Mouse (Mus musculus): ENCODE results near the gene Mb. TPM values are rescaled to one million over a fixed set of nuclear protein-coding genes. Genes with fewer than 3 reads are reported as not detected.

Mb gene
- polyA plus RNA-seq, 1 experiment from 2014 or later = not detected

DNA sequence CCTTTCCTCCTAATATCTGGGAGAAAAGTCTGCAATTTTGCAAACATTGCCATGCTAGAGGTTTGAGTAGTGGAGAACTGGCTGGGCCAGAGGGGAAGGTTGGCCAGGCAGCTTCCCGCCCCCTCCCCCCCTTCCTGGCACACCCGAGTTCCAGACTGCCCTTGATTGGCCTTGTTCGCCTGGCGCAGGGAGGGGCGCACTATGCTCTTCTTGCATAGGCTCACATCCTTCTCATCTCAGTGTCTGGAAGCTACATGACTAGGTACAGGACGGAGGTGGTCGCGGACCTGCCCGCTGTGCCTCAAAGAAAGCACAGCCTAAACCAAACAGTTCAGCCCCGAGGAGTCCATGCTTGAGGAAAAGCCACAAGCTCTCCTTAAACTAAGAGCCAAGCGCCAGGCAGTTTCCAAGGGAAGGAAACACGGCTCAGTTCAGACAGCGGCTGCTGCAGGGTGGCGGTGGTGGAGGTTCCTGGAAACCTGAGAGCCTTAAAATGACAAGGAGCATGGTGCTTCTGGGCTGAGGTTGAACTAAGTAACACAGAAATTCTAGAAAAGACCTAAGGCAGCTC, 30.3 kb upstream of the Mb start:
- ATAC-seq (no peak), DNase-seq (ENCODE audit: low read depth, low spot score) (no peak)
- no peak for TF ChIP-seq CTCF (IDR thresholded peaks at IDR 0.05)
- in situ Hi-C loops (cut with MboI; ENCODE audit: low pct_unique_long_range_greater_than_20kb) = no loop called here
- ChIA-PET CTCF (no interaction called here), POLR2A (no interaction called here)
- H3K27me3 ChIP-seq = no peaks in the 10 kb centered on the region

- ChIA-PET CTCF (no interaction called here), POLR2A (no interaction called here)
- DNase-seq (ENCODE audit: low read depth, low spot score) (no peak), ATAC-seq (no peak)
- in situ Hi-C loops (cut with MboI; ENCODE audit: low pct_unique_long_range_greater_than_20kb) = no loop called here
- TF ChIP-seq CTCF (IDR thresholded peaks at IDR 0.05) = no peak
- no peaks in the 10 kb centered on the region for H3K27me3 ChIP-seq
Measured at GRCm38 (mm10) chr15:77079890-77080361, 29.5 kb upstream of the Mb start.

DNA sequence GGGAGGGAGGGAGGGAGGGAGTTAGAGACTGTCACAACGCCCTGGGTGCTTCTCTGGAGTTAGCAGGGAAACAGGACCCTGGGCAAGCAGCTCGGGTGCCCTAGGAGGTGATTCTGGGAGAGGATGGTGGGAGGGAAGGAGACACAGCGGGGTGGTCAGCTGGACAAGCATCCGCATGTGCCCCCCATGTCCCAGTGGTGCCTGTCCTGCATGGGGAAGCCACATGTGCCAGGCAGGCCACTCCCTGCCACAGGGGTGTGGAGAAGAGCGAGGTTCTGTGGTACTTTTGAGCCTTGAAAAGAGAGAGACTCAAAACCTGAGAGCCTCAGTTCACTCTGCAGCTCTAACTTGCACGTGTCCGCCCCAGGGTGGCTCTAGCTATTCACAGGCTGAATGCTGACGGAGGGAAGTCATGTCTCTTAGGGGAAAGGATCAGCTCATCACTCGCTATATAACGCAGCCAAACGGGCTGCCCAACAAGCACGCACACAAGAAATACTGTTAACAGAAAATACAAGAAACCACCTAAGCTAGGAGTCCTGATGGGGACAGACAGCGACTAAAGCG, 28.9 kb upstream of the Mb start:
- TF ChIP-seq CTCF (IDR thresholded peaks at IDR 0.05) = no peak
- DNase-seq (ENCODE audit: low read depth, low spot score) = no peak
- ChIA-PET CTCF (interaction anchor here (1.1 to 3.4 kb wide), 2 partner anchors 9 to 10 kb away, joined by 4 to 13 read pairs; no protein-coding TSS in a partner anchor), POLR2A (no interaction called here)
- no peaks in the 10 kb centered on the region for H3K27me3 ChIP-seq
- in situ Hi-C loops (cut with MboI; ENCODE audit: low pct_unique_long_range_greater_than_20kb) = no loop called here
- no peak for ATAC-seq

DNA sequence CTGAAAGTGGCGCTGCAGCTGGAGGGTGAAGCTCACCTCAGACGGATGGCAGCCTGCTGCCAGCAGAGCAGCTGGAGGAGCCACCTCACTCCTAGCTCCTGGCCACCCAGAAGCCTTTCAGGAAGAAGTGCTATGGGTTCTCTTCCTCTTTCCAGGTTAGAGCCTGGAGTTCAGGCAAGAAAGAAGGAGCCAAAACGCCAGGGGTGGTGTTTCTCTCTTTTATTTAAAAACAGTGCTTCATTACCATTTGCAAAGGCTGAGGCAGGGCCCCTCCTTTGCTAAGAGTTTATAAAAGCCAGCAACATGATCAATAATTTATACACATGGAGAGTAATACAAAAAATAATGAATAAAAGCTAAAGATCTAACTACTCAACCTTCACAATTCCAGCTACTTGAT, 28.3 kb upstream of the Mb start:
- ATAC-seq (no peak), DNase-seq (ENCODE audit: low read depth, low spot score) (no peak)
- no peak for TF ChIP-seq CTCF (IDR thresholded peaks at IDR 0.05)
- H3K27me3 ChIP-seq = no peaks in the 10 kb centered on the region
- POLR2A ChIA-PET = interaction anchor here (0.6 kb wide), 1 partner anchor 198 kb away, joined by 4 read pairs; no protein-coding TSS in a partner anchor
- CTCF ChIA-PET = interaction anchor here (1.1 to 3.4 kb wide), 3 partner anchors 10 to 42 kb away, joined by 4 to 13 read pairs (median 5); no protein-coding TSS in a partner anchor
- in situ Hi-C loops (cut with MboI; ENCODE audit: low pct_unique_long_range_greater_than_20kb) = no loop called here

GRCm38 (mm10) chr15:77077906-77078305, 27.4 kb upstream of the Mb start:
- no peaks in the 10 kb centered on the region for H3K27me3 ChIP-seq
- CTCF ChIA-PET = interaction anchor here (1.5 to 3.4 kb wide), 2 partner anchors 11 to 43 kb away, joined by 5 to 13 read pairs; no protein-coding TSS in a partner anchor
- POLR2A ChIA-PET = interaction anchor here (0.6 to 1.5 kb wide), 2 partner anchors 12 to 199 kb away, joined by 4 to 6 read pairs; no protein-coding TSS in a partner anchor
- no peak for ATAC-seq
- no peak for TF ChIP-seq CTCF (IDR thresholded peaks at IDR 0.05)
- DNase-seq (ENCODE audit: low read depth, low spot score) = no peak
- in situ Hi-C loops (cut with MboI; ENCODE audit: low pct_unique_long_range_greater_than_20kb) = no loop called here

GRCm38 (mm10) chr15:77076523-77076922, 26.1 kb upstream of the Mb start:
- TF ChIP-seq CTCF (IDR thresholded peaks at IDR 0.05) = no peak
- CTCF ChIA-PET = interaction anchor here (1.0 to 3.4 kb wide), 5 partner anchors 10 to 143 kb away, joined by 3 to 13 read pairs (median 4); no protein-coding TSS in a partner anchor
- H3K27me3 ChIP-seq = no peaks in the 10 kb centered on the region
- ATAC-seq (peak; percentile 54), DNase-seq (ENCODE audit: low read depth, low spot score) (no peak)
- POLR2A ChIA-PET = interaction anchor here (1.5 kb wide), 1 partner anchor 13 kb away, joined by 6 read pairs; no protein-coding TSS in a partner anchor
- in situ Hi-C loops (cut with MboI; ENCODE audit: low pct_unique_long_range_greater_than_20kb) = no loop called here

DNA sequence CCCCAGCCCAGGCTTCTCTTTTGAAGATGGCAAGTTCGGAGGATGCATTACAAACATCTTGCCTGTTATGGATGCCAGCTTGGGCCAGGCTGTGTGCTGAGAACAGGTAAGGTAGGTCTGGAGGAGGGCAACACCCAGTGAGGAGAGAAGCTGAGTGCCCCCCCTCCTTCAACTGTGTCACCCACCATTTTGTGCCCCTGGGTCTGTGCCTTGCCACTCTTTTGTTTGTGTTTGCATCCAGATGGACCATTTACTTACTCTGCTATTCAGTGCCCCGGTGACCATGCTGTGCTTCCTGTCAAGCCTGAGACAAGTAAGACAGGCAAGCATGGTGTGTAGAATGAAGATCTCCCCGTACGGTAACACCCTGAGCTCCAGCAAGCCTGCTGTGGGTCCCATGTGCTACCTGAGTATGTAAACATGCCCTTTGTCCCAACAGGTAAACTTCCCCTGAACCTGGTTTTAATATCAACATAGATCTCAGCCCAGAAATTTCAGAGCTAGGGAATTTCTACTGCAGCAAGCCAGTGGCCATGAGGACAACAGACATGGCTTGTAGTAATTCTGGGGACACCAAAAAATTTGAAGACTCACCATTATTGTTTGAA, 22.2 kb upstream of the Mb start:
- ChIA-PET CTCF (no interaction called here), POLR2A (no interaction called here)
- in situ Hi-C loops (cut with MboI; ENCODE audit: low pct_unique_long_range_greater_than_20kb) = no loop called here
- H3K27me3 ChIP-seq = no peaks in the 10 kb centered on the region
- ATAC-seq = no peak
- no peak for TF ChIP-seq CTCF (IDR thresholded peaks at IDR 0.05)
- no peak for DNase-seq (ENCODE audit: low read depth, low spot score)

DNA sequence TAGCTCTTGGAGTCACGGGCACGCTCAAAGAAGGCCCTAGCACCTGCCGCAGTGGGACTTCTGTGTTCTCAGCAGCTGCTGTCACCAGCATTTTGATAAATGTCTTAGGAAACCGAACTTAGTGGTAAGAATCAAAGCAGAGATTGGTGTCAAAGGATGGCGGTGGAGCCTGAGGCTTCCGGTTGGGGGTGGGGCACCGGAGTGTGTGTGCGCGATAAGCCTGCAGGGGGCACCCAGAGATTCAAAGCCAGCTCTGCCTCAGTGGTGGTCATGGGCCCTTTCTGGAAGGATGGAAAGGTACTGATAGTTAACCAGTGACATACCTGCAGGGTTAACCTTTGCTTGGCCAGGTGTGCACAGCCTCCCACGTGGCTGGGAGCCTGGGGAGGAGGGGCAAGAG, 21.0 kb upstream of the Mb start:
- in situ Hi-C loops (cut with MboI; ENCODE audit: low pct_unique_long_range_greater_than_20kb) = no loop called here
- DNase-seq (ENCODE audit: low read depth, low spot score) = no peak
- no peak for TF ChIP-seq CTCF (IDR thresholded peaks at IDR 0.05)
- no peak for ATAC-seq
- ChIA-PET CTCF (no interaction called here), POLR2A (no interaction called here)
- H3K27me3 ChIP-seq = no peaks in the 10 kb centered on the region

GRCm38 (mm10) chr15:77070745-77071268, 20.3 kb upstream of the Mb start:
- POLR2A ChIA-PET = no interaction called here
- no peaks in the 10 kb centered on the region for H3K27me3 ChIP-seq
- in situ Hi-C loops (cut with MboI; ENCODE audit: low pct_unique_long_range_greater_than_20kb) = no loop called here
- ATAC-seq (no peak), DNase-seq (ENCODE audit: low read depth, low spot score) (no peak)
- CTCF ChIA-PET = no interaction called here
- no peak for TF ChIP-seq CTCF (IDR thresholded peaks at IDR 0.05)

DNA sequence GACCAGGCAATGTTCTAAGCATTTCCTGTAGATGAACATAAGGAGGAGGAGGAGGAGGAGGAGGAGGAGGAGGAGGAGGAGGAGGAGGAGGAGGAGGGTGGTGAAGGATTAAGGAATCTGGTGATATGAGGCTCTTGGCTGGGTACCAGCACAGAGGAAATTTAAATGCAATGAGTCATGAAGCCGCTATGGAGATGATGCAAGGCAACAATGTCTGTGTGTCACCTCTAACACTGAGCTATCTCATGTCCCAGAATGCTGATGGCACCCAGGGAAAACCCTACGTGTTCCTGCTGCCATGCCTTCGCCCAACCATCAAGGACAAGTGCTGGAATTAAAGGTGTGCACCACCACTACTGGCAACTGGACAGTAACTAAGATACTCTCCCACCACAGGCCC, 18.5 kb upstream of the Mb start:
- in situ Hi-C loops (cut with MboI; ENCODE audit: low pct_unique_long_range_greater_than_20kb) = no loop called here
- POLR2A ChIA-PET = no interaction called here
- ATAC-seq = no peak
- no peak for DNase-seq (ENCODE audit: low read depth, low spot score)
- H3K27me3 ChIP-seq = no peaks in the 10 kb centered on the region
- no peak for TF ChIP-seq CTCF (IDR thresholded peaks at IDR 0.05)
- CTCF ChIA-PET = interaction anchor here (1.1 kb wide), 1 partner anchor 10 kb away, joined by 4 read pairs; no protein-coding TSS in a partner anchor

GRCm38 (mm10) chr15:77068439-77068861, 18.0 kb upstream of the Mb start:
- in situ Hi-C loops (cut with MboI; ENCODE audit: low pct_unique_long_range_greater_than_20kb) = no loop called here
- DNase-seq (ENCODE audit: low read depth, low spot score) (no peak), ATAC-seq (peak; percentile 9)
- peak; percentile 47 for TF ChIP-seq CTCF (IDR thresholded peaks at IDR 0.05)
- CTCF ChIA-PET = interaction anchor here (1.1 kb wide), 1 partner anchor 10 kb away, joined by 4 read pairs; no protein-coding TSS in a partner anchor
- H3K27me3 ChIP-seq = no peaks in the 10 kb centered on the region
- POLR2A ChIA-PET = no interaction called here
